Mouse (Mus musculus): ENCODE results near the gene Large1. TPM values are rescaled to one million over a fixed set of nuclear protein-coding genes. Genes with fewer than 3 reads are reported as not detected.
A peak's percentile ranks its signal among the peaks of the same experiment; 100 is the strongest.
"Not testable (repeated sequence)": the region's sequence is repeated elsewhere in the genome, so short reads cannot be mapped to it uniquely, and the experiment has no call there.

The Large1 gene
- polyA plus RNA-seq, 1 experiment from 2014 or later = 5.6 TPM

DNA sequence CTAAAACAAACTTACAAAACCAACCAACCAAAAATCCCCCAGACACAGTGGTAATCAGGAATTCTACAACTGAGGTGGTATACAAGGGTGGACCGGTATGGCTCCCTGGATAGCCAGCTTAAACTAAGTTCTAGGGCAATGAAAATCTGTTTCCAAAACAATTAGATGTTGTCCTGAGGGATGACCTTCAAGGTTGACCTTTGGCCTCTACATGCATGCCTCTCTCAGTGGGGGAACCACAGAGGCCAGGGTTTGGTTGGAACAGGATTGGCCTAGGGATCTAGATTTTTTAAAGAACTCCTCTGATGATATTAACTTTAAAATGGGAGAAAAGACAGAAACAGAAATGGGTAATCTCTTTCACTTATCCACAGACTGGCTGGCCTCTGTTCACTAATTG, 335.1 kb downstream of the Large1 start:
- Histone ChIP-seq H3K4me3 (no peak overlapping the region), H3K27me3 (ENCODE audit: low read depth, poor library complexity, severe bottlenecking) (no peaks in the 10 kb centered on the region), H3K9me3 (replicated peaks) (no peaks in the 10 kb centered on the region), H3K27ac (no peak overlapping the region), H3K36me3 (no peaks in the 10 kb centered on the region), H3K4me1 (no peaks in the 10 kb centered on the region)
- WGBS = 77% methylated on average over 1 of the region's 1 CpGs
- DNase-seq (ENCODE audit: low spot score) = no peak

DNA sequence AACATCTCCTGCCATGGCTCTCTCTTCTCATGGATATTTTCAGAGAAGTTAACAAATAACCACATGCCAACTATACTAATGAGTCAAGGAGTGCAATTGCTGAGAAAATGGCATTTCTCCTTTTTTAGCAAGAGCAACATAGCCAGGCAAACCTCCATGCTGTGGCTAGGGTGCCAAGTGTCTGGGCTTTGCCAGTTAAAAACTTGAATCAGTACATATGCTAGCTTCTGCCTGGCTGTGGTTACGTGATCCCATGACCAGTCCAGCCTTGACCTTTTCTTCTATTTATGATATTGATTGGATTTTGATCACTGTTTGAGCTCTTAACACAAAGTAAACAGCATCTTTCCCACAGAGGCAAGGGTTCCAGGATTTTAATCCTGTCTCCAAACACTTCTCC, 335.7 kb downstream of the Large1 start:
- Histone ChIP-seq H3K27ac (no peak overlapping the region), H3K9me3 (replicated peaks) (no peaks in the 10 kb centered on the region), H3K4me3 (no peak overlapping the region), H3K27me3 (ENCODE audit: low read depth, poor library complexity, severe bottlenecking) (no peaks in the 10 kb centered on the region), H3K36me3 (no peaks in the 10 kb centered on the region), H3K4me1 (no peaks in the 10 kb centered on the region)
- WGBS = 88% methylated on average over 1 of the region's 1 CpGs
- no peak for DNase-seq (ENCODE audit: low spot score)

DNA sequence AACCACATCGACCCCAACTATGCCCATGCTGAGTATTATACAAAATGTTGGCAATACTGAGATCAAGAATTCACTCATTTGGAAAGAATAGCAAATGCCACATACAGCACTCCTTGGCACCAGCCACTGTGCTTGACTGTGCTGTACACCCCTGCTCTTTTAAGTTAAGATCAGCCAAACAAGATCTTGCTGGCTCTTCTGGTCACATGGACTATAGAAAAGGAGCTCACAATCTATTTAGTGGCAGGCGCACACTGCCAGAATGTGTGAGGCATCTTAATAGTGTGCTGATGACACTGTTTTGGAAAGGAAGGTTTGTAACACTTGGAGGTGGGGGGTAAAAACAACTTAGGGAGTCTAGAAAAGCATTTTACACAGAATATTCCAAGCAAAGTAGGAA, 337.0 kb downstream of the Large1 start:
- 93% methylated on average over 2 of the region's 2 CpGs for WGBS

DNA sequence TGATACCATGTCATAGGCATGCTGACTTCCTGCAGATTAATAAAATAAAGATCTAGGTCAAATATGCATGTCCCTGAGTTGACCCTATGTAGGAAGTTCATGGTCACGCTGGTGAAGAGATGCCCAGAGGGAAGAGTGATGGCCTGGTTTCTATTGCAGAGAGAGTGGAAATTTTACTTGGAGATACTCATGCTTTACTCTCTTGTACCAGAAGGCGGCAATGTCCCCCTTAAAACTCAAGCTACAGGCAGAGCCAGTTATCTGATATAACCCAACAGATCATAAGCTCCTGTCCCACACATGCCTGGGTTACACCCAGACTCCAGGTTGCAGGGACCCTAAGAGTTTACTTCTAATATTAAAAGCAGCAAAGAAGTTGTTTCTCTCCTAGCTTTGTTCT, 345.9 kb downstream of the Large1 start:
- no peak for DNase-seq (ENCODE audit: low spot score)
- no peaks in the 10 kb centered on the region for H3K27me3 ChIP-seq (ENCODE audit: low read depth, poor library complexity, severe bottlenecking)
- no peaks in the 10 kb centered on the region for H3K4me1 ChIP-seq
- no peaks in the 10 kb centered on the region for H3K36me3 ChIP-seq
- WGBS = 63% methylated on average over 2 of the region's 2 CpGs
- no peak overlapping the region for H3K27ac ChIP-seq
- no peaks in the 10 kb centered on the region for H3K9me3 ChIP-seq (replicated peaks)
- no peak overlapping the region for H3K4me3 ChIP-seq

More for the DNA sequence above, 337.0 kb downstream of the Large1 start:
- no peaks in the 10 kb centered on the region for H3K36me3 ChIP-seq
- no peaks in the 10 kb centered on the region for H3K27me3 ChIP-seq (ENCODE audit: low read depth, poor library complexity, severe bottlenecking)
- no peaks in the 10 kb centered on the region for H3K9me3 ChIP-seq (replicated peaks)
- H3K4me1 ChIP-seq = no peaks in the 10 kb centered on the region
- DNase-seq (ENCODE audit: low spot score) = no peak
- no peak overlapping the region for H3K4me3 ChIP-seq
- H3K27ac ChIP-seq = no peak overlapping the region

DNA sequence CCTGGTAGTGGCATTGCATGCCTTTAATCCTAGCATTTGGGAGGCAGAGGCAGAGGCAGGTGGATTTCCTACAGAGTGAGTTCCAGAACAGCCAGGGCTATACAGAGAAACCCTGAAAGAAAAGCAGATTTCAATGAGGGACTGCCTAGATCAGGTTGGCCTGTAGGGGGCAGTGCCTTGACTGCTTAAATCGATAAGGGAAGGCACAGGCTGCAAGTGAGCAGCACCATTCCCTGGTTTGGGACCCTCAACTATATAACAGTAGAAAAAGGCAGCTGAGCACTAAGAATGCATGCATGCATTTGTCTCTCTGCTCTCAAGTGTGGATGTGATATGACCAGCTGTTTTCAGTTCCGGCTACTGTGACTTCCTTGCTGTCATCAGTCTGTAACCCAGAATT, 349.5 kb downstream of the Large1 start:
- H3K9me3 ChIP-seq (replicated peaks) = no peaks in the 10 kb centered on the region
- H3K27me3 ChIP-seq (ENCODE audit: low read depth, poor library complexity, severe bottlenecking) = no peaks in the 10 kb centered on the region
- H3K36me3 ChIP-seq = no peaks in the 10 kb centered on the region
- H3K4me3 ChIP-seq = no peak overlapping the region
- no peak overlapping the region for H3K27ac ChIP-seq
- H3K4me1 ChIP-seq = no peaks in the 10 kb centered on the region
- peak; percentile 41 for DNase-seq (ENCODE audit: low spot score)
- 58% methylated on average over 2 of the region's 2 CpGs for WGBS

DNA sequence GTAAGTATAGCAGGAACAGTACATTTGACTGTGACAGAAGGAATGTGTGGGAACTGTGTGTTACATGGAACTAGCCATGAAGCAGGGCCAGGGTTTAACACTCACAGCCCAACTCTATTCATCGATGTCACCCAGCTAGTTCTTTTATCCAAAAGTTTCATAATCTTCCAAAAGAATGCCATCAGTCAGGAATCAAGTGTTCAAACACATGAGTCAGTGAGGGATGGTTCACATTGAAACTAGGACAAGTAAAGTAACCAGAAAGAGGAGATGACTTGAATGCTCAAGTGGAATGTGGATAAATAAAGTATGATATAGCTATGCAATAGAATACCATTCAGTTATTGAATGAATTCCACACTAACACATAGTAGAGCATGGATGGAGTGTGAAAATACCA, 359.5 kb downstream of the Large1 start:
- Histone ChIP-seq H3K27ac (no peak overlapping the region), H3K4me3 (no peak overlapping the region), H3K4me1 (no peaks in the 10 kb centered on the region), H3K9me3 (replicated peaks) (no peaks in the 10 kb centered on the region), H3K36me3 (no peaks in the 10 kb centered on the region), H3K27me3 (ENCODE audit: low read depth, poor library complexity, severe bottlenecking) (no peaks in the 10 kb centered on the region)
- no peak for DNase-seq (ENCODE audit: low spot score)
- WGBS = 90% methylated on average over 1 of the region's 1 CpGs

DNA sequence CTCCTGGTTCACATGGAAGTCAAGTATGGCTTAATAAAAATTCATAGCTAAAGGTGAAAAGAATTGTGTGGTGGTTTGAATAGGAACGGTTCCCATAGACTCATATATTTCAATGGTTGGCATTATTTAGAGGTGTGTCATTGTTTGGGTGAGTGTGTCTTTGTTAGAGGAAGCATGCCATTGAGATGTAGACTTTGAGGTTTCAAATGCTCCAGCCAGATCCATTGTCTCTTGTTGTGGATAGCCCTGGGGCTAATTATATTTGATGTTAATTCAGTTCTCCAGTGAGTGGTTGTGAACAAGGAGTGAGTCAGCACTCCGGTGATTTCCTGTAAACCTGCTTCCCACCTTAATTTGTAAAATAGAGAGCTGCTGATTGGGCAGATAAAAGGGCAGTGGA, 362.9 kb downstream of the Large1 start:
- H3K4me3 ChIP-seq = no peak overlapping the region
- no peak for DNase-seq (ENCODE audit: low spot score)
- no peaks in the 10 kb centered on the region for H3K36me3 ChIP-seq
- no peak overlapping the region for H3K27ac ChIP-seq
- WGBS = 90% methylated on average over 2 of the region's 2 CpGs
- no peaks in the 10 kb centered on the region for H3K9me3 ChIP-seq (replicated peaks)
- no peaks in the 10 kb centered on the region for H3K4me1 ChIP-seq
- H3K27me3 ChIP-seq (ENCODE audit: low read depth, poor library complexity, severe bottlenecking) = no peaks in the 10 kb centered on the region

DNA sequence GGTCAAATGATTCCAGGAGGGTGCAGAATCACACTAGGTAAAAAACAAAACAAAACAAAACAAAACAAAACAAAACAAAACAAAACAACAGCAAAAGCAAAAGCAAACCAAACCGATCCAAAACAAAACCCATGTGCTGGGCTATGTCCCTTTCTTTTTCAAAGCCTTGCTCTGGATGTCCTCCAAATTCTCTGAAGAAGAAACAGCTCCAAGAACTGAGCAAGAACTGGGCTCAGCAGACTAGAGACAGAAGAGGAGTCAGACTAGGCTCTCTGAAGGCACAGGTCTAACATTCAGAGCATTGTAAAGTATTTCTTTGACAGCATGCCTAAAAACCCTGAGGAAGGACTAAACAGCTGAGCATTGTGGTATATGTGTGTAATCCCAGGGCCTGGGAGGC, 370.5 kb downstream of the Large1 start:
- Histone ChIP-seq H3K27me3 (ENCODE audit: low read depth, poor library complexity, severe bottlenecking) (no peaks in the 10 kb centered on the region), H3K4me1 (no peaks in the 10 kb centered on the region), H3K27ac (no peak overlapping the region), H3K9me3 (replicated peaks) (no peaks in the 10 kb centered on the region), H3K36me3 (no peaks in the 10 kb centered on the region), H3K4me3 (no peak overlapping the region)
- DNase-seq (ENCODE audit: low spot score) = no peak
- WGBS = 91% methylated on average over 1 of the region's 1 CpGs

DNA sequence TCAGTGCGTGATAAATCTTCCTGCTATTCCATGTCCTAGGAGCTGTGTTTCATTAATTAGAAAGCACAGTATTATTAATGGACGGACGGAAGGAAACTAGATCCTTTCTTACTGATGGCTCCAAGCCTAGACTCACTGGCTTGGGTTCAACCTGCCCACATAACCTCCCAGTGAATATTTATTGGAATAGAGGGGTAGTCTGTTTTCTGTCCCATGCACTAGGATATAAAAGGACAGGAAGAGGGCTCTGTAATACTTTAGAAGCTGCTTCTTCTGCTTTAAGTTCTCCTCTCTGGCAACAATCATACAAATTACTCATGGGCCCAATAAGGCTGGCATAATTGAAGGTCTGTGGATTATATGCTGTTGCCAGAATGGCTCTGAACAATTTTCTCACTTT, 398.3 kb downstream of the Large1 start:
- Histone ChIP-seq H3K36me3 (no peaks in the 10 kb centered on the region), H3K4me3 (no peak overlapping the region), H3K27ac (no peak overlapping the region), H3K27me3 (ENCODE audit: low read depth, poor library complexity, severe bottlenecking) (no peaks in the 10 kb centered on the region), H3K9me3 (replicated peaks) (no peaks in the 10 kb centered on the region), H3K4me1 (no peaks in the 10 kb centered on the region)
- WGBS = 89% methylated on average over 3 of the region's 3 CpGs
- DNase-seq (ENCODE audit: low spot score) = no peak

DNA sequence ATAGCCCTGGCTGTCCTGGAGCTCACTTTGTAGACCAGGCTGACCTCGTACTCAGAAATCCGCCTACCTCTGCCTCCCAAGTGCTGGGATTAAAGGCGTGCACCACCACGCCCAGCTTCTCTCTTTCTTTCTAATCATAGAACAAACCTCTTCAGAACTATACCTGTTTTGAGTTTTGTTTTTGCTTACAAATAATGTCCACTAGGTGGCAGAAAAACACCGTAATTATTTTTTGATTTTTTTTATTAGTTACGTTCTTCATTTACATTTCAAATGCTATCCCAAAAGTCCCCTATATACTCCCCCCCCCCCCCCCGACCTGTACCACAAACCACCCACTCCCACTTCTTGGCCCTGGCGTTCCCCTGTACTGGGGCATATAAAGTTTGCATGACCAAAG, 411.9 kb downstream of the Large1 start:
- WGBS = 82% methylated on average over 8 of the region's 8 CpGs
- H3K9me3 ChIP-seq (replicated peaks); H3K36me3 ChIP-seq; DNase-seq (ENCODE audit: low spot score); H3K27ac ChIP-seq; H3K4me3 ChIP-seq; H3K27me3 ChIP-seq (ENCODE audit: low read depth, poor library complexity, severe bottlenecking); H3K4me1 ChIP-seq: not testable (repeated sequence)

DNA sequence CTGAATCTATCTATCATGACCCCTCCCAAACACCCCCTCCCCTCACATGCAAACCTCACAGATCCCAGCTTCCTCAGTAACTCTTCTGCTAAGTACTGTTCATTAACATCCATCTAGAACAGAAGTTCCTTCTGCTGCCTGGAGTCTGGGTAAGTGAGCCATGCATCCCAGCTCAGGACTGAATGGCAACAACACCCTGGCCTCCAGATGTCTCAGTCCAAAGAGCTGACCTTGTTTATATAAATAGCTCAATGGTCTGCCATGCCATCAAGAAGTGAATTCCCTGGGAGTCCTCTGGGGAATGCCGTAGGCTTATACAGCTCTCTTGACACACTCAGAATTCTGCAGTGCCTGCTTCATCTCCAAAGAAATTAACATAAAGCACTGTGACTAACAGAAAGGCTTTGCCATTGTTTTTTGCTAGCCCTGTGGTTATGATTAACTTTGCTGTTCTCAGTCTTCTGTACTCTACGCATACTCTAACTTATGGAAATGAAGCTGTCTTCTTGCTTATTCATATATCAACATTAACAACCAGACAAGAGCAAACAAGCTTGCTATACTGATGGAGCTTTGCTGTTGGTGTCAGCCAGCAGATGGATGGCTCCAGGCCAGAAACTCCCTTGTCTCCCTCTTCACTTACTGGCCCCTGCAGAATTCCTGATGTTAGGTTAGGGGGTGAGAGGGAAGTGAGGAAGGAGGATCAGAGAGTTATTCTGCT, 434.0 kb downstream of the Large1 start:
- 87% methylated on average over 2 of the region's 2 CpGs for WGBS
- no peak overlapping the region for H3K27ac ChIP-seq
- no peak overlapping the region for H3K4me3 ChIP-seq
- no peaks in the 10 kb centered on the region for H3K4me1 ChIP-seq
- no peaks in the 10 kb centered on the region for H3K9me3 ChIP-seq (replicated peaks)
- H3K36me3 ChIP-seq = no peaks in the 10 kb centered on the region
- no peak for DNase-seq (ENCODE audit: low spot score)
- no peaks in the 10 kb centered on the region for H3K27me3 ChIP-seq (ENCODE audit: low read depth, poor library complexity, severe bottlenecking)

DNA sequence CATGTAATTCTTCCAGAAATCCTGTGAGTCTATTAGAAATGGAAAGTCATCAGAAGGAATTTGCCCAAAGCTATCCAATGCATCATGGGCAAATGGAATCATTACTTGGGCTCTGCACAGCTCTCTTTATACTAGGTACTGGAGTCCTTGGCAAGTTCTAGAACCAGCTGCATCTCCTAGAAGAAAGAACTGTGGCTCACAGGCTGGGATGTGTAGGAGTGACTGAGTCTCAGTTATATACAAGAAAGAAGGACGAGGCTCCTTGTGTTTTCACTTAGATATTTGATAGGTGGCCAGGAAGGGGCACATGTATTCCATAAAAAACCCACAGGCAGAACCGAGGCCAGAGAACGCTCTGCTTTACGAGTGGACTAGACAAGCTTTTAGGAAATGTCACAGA, 447.8 kb downstream of the Large1 start:
- WGBS = 83% methylated on average over 4 of the region's 4 CpGs
- no peak overlapping the region for H3K27ac ChIP-seq
- no peaks in the 10 kb centered on the region for H3K27me3 ChIP-seq (ENCODE audit: low read depth, poor library complexity, severe bottlenecking)
- no peaks in the 10 kb centered on the region for H3K4me1 ChIP-seq
- no peaks in the 10 kb centered on the region for H3K36me3 ChIP-seq
- no peak overlapping the region for H3K4me3 ChIP-seq
- no peaks in the 10 kb centered on the region for H3K9me3 ChIP-seq (replicated peaks)
- DNase-seq (ENCODE audit: low spot score) = no peak

DNA sequence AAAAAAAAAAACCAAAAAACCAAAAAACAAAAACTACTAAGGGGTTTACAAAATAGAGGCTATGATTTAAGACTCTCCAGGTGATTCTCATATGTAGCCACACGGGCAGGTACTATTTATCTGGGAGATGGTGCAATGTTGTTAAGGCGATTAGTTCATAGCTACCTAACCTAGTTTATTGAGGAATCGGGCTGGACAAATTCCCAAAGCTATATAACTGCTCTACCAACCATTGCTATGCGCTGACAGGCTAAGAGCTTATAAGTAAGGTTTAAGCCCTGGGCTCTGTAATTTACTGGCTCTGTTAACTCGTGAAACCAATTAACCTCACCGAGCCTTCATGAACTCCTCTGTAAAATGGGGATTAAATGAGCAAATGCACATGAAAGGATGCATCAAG, 451.7 kb downstream of the Large1 start:
- WGBS = 72% methylated on average over 6 of the region's 6 CpGs
- no peak for DNase-seq (ENCODE audit: low spot score)
- H3K9me3 ChIP-seq (replicated peaks) = no peaks in the 10 kb centered on the region

DNA sequence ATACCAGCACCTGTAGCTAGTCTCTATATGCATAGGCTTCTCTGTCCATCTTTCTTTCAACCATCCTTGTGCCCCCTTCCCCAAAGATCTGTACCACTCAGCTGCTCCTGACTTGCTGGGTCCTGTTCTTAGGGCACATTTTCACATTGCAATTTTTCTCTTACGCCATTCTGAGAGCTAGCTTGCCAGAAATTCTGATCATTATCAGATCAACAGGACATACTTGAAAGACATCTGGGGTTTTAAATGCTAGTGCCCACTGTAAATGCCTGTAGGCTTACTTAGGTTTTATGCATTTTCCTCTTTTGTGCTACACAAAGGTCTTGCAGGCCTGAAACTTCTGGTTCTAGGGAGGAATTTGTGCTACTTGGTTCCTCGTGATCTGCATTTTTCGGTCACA, 454.0 kb downstream of the Large1 start:
- Histone ChIP-seq H3K27ac (no peak overlapping the region), H3K4me1 (no peaks in the 10 kb centered on the region), H3K9me3 (replicated peaks) (no peaks in the 10 kb centered on the region), H3K36me3 (no peaks in the 10 kb centered on the region), H3K27me3 (ENCODE audit: low read depth, poor library complexity, severe bottlenecking) (no peaks in the 10 kb centered on the region), H3K4me3 (no peak overlapping the region)
- DNase-seq (ENCODE audit: low spot score) = no peak
- 93% methylated on average over 3 of the region's 3 CpGs for WGBS

More for the DNA sequence above, 451.7 kb downstream of the Large1 start:
- Histone ChIP-seq H3K4me1 (no peaks in the 10 kb centered on the region), H3K36me3 (no peaks in the 10 kb centered on the region), H3K27ac (no peak overlapping the region), H3K4me3 (no peak overlapping the region), H3K27me3 (ENCODE audit: low read depth, poor library complexity, severe bottlenecking) (no peaks in the 10 kb centered on the region)
